Mouse (Mus musculus) bone marrow macrophage, adult 2 months (primary cell): ENCODE data around the gene Olfr270.

Experiments
- CTCF ChIP-seq: IDR thresholded peaks from 2 replicates; pipeline ENCODE4 v1.5.1; 2012; ENCODE audit warnings: low read depth, mild to moderate bottlenecking, low read length, moderate library complexity
- POLR2A ChIP-seq: IDR thresholded peaks from 2 replicates; pipeline ENCODE4 v1.6.1; 2012; ENCODE audit warnings: mild to moderate bottlenecking, low read depth, low read length, borderline replicate concordance

GRCm38 (mm10) chr4:53009871-53010270 lies 45.5 kb downstream of the Olfr270 start:
- TF ChIP-seq POLR2A (no peak), CTCF (no peak)
